Mouse (Mus musculus) limb, embryonic 11.5 days (tissue): Measurements from ENCODE around the gene Olfr202. TPM values are rescaled to one million over a fixed set of nuclear protein-coding genes. Genes with fewer than 3 reads are reported as not detected.
"Not testable (repeated sequence)": the region's sequence is repeated elsewhere in the genome, so short reads cannot be mapped to it uniquely, and the experiment has no call there.

Source experiments
- ATAC-seq: fragments of 200-750 bp; cut with Nextera tagmentation; 2 replicates; pipeline ENCODE4 v1.8.0; 2017; ENCODE audit warnings: low read depth; ENCODE audit not compliant: insufficient number of reproducible peaks, low FRiP score, low TSS enrichment
- DNase-seq: peaks from one replicate; pipeline ENCODE4 v3.0.0-alpha.2; 2015; ENCODE audit warnings: low spot score
- H3K27ac ChIP-seq: fragments of 300-500 bp; sonication (generic); replicated peaks from 2 replicates; pipeline ENCODE4 v1.5.1; 2014; ENCODE audit warnings: low read depth, mild to moderate bottlenecking, low read length
- H3K27me3 ChIP-seq: fragments of 300-500 bp; sonication (generic); 2 replicates; pipeline ENCODE4 v1.6.1; 2014; ENCODE audit warnings: mild to moderate bottlenecking, low read length, mixed read lengths; ENCODE audit not compliant: control insufficient read depth, insufficient read depth
- H3K36me3 ChIP-seq: fragments of 300-500 bp; sonication (generic); 2 replicates; pipeline ENCODE4 v1.6.1; 2014; ENCODE audit warnings: mild to moderate bottlenecking, low read length, moderate library complexity, mixed read lengths; ENCODE audit not compliant: control insufficient read depth, insufficient read depth
- H3K4me1 ChIP-seq: fragments of 300-500 bp; sonication (generic); 2 replicates; pipeline ENCODE4 v1.6.1; 2014; ENCODE audit warnings: low read length, mixed read lengths; ENCODE audit not compliant: control insufficient read depth, insufficient read depth
- H3K4me2 ChIP-seq: fragments of 300-500 bp; sonication (generic); 2 replicates; pipeline ENCODE4 v1.6.1; 2014; ENCODE audit warnings: low read depth, mild to moderate bottlenecking, moderate library complexity; ENCODE audit not compliant: severe bottlenecking
- H3K4me3 ChIP-seq: fragments of 300-500 bp; sonication (generic); 2 replicates; pipeline ENCODE4 v1.5.1; 2014; ENCODE audit warnings: low read depth, low read length
- H3K9ac ChIP-seq: fragments of 300-500 bp; sonication (generic); 2 replicates; pipeline ENCODE4 v1.6.1; 2014; ENCODE audit warnings: mild to moderate bottlenecking, low read length
- H3K9me3 ChIP-seq: fragments of 300-500 bp; sonication (generic); 2 replicates; pipeline ENCODE4 v1.6.1; 2016; ENCODE audit warnings: low read length; ENCODE audit not compliant: control insufficient read depth
- WGBS: fragments of 180-500 bp; shearing (Covaris S2); extraction: QIAGEN DNeasy Blood & Tissue Kit; methylation state at CpG from one replicate; pipeline ENCODE4 v1.1.7; 2014; 5-methylcytosine and 5-hydroxymethylcytosine counted together
- polyA plus RNA-seq: library from polyadenylated mRNA; unstranded; fragments of >200 nt; fragmentation: Nextera tagmentation; extraction: Ambion mirVana; gene quantifications from 2 replicates; pipeline ENCODE4 v1.2.1, GENCODE M21; 2014

Gene Olfr202
- not detected in 2 replicates for polyA plus RNA-seq

- Histone ChIP-seq H3K36me3 (no peaks in the 10 kb centered on the region), H3K4me3 (no peak within 1 kb of the TSS), H3K9me3 (no peaks in the 10 kb centered on the region), H3K27me3 (no peaks in the 10 kb centered on the region), H3K4me1 (no peaks in the 10 kb centered on the region), H3K4me2 (no peak within 1 kb of the TSS), H3K9ac (no peak within 1 kb of the TSS), H3K27ac (no peak within 1 kb of the TSS)
- ATAC-seq, result no peak
- no peak for DNase-seq
- 90% methylated on average over 1 of the region's 1 CpGs for WGBS
Observed at GRCm38 (mm10) chr16:59286693-59287092, at the start of gene Olfr202. Gene Olfr202, minus strand, starts transcription at chr16:59286793.

- no peak within 1 kb of the TSS for H3K4me3 ChIP-seq
- H3K4me1 ChIP-seq, result no peaks in the 10 kb centered on the region
- H3K36me3 ChIP-seq, result no peaks in the 10 kb centered on the region
- ATAC-seq, result no peak
- H3K4me2 ChIP-seq, result no peak within 1 kb of the TSS
- DNase-seq, result no peak
- H3K27ac ChIP-seq, result no peak within 1 kb of the TSS
- no peaks in the 10 kb centered on the region for H3K27me3 ChIP-seq
- H3K9me3 ChIP-seq, result no peaks in the 10 kb centered on the region
- no peak within 1 kb of the TSS for H3K9ac ChIP-seq
Observed at GRCm38 (mm10) chr16:59331038-59331437, 44.4 kb upstream of the Olfr202 start, which contains the start of gene Olfr205. Gene Olfr205, minus strand, starts transcription at chr16:59331138.

GRCm38 (mm10) chr16:59323262-59323661 lies 36.7 kb upstream of the Olfr202 start:
- not testable (repeated sequence) for H3K9ac ChIP-seq, H3K27me3 ChIP-seq, H3K36me3 ChIP-seq, ATAC-seq, H3K4me3 ChIP-seq, H3K4me1 ChIP-seq, H3K4me2 ChIP-seq, DNase-seq, H3K27ac ChIP-seq, H3K9me3 ChIP-seq
- 69% methylated on average over 1 of the region's 1 CpGs for WGBS

- Histone ChIP-seq H3K9ac (no peak within 1 kb of the TSS), H3K27ac (no peak within 1 kb of the TSS), H3K9me3 (no peaks in the 10 kb centered on the region), H3K4me1 (no peaks in the 10 kb centered on the region), H3K4me2 (no peak within 1 kb of the TSS), H3K36me3 (no peaks in the 10 kb centered on the region), H3K4me3 (no peak within 1 kb of the TSS), H3K27me3 (no peaks in the 10 kb centered on the region)
- DNase-seq (no peak), ATAC-seq (no peak)
Observed at GRCm38 (mm10) chr16:59318148-59318547, 31.6 kb upstream of the Olfr202 start, which contains the start of gene Olfr204. Gene Olfr204, minus strand, starts transcription at chr16:59318248.

GRCm38 (mm10) chr16:59298581-59298980 lies 12.0 kb upstream of the Olfr202 start, which contains the start of gene Olfr203:
Gene Olfr203, plus strand, starts transcription at chr16:59298881.
- ATAC-seq, result no peak
- no peaks in the 10 kb centered on the region for H3K4me1 ChIP-seq
- WGBS, result 85% methylated on average over 2 of the region's 2 CpGs
- H3K4me2 ChIP-seq, result no peak within 1 kb of the TSS
- H3K9me3 ChIP-seq, result no peaks in the 10 kb centered on the region
- no peaks in the 10 kb centered on the region for H3K27me3 ChIP-seq
- no peaks in the 10 kb centered on the region for H3K36me3 ChIP-seq
- DNase-seq, result no peak
- no peak within 1 kb of the TSS for H3K9ac ChIP-seq
- H3K4me3 ChIP-seq, result no peak within 1 kb of the TSS
- H3K27ac ChIP-seq, result no peak within 1 kb of the TSS

- WGBS, result 84% methylated on average over 9 of the region's 9 CpGs
- not testable (repeated sequence) for H3K27ac ChIP-seq, ATAC-seq, H3K36me3 ChIP-seq, H3K4me3 ChIP-seq, DNase-seq, H3K4me1 ChIP-seq, H3K27me3 ChIP-seq, H3K4me2 ChIP-seq, H3K9ac ChIP-seq, H3K9me3 ChIP-seq
Observed at GRCm38 (mm10) chr16:59287576-59287975, 983 bp upstream of the Olfr202 start.

- no peaks in the 10 kb centered on the region for H3K9me3 ChIP-seq
- no peaks in the 10 kb centered on the region for H3K27me3 ChIP-seq
- ATAC-seq, result no peak
- no peaks in the 10 kb centered on the region for H3K36me3 ChIP-seq
- H3K4me2 ChIP-seq, result no peak overlapping the region
- DNase-seq, result no peak
- 82% methylated on average over 1 of the region's 1 CpGs for WGBS
- H3K27ac ChIP-seq, result no peak overlapping the region
- no peaks in the 10 kb centered on the region for H3K4me1 ChIP-seq
- H3K4me3 ChIP-seq, result no peak overlapping the region
- no peak overlapping the region for H3K9ac ChIP-seq
Observed at GRCm38 (mm10) chr16:59283476-59283875, 3.1 kb downstream of the Olfr202 start.

- H3K4me1 ChIP-seq, result no peaks in the 10 kb centered on the region
- no peaks in the 10 kb centered on the region for H3K9me3 ChIP-seq
- DNase-seq (no peak), ATAC-seq (no peak)
- no peak overlapping the region for H3K9ac ChIP-seq
- no peak overlapping the region for H3K4me3 ChIP-seq
- no peak overlapping the region for H3K27ac ChIP-seq
- H3K27me3 ChIP-seq, result no peaks in the 10 kb centered on the region
- no peak overlapping the region for H3K4me2 ChIP-seq
- 77% methylated on average over 3 of the region's 3 CpGs for WGBS
- H3K36me3 ChIP-seq, result no peaks in the 10 kb centered on the region
Observed at GRCm38 (mm10) chr16:59280542-59280941, 6.1 kb downstream of the Olfr202 start.

- H3K4me3 ChIP-seq, ATAC-seq, H3K27ac ChIP-seq, H3K4me1 ChIP-seq, H3K36me3 ChIP-seq, H3K9ac ChIP-seq, DNase-seq, H3K27me3 ChIP-seq, H3K9me3 ChIP-seq, H3K4me2 ChIP-seq: not testable (repeated sequence)
- 89% methylated on average over 4 of the region's 4 CpGs for WGBS
Observed at GRCm38 (mm10) chr16:59272532-59272931, 14.1 kb downstream of the Olfr202 start, which contains the start of gene Olfr201. Gene Olfr201, minus strand, starts transcription at chr16:59272632.
